Mouse (Mus musculus) megakaryocyte, embryonic 14.5 days (primary cell): ENCODE data around the gene Man1b1.
A peak's percentile ranks its signal among the peaks of the same experiment; 100 is the strongest.

Experiments used
- FLI1 ChIP-seq: IDR thresholded peaks from 2 replicates; pipeline ENCODE4 v1.6.1; 2012; ENCODE audit warnings: low read length, inconsistent platforms, mixed read lengths
- GATA1 ChIP-seq: IDR thresholded peaks from 3 replicates; pipeline ENCODE4 v1.6.1; 2012; ENCODE audit warnings: mixed read lengths, low read length, inconsistent platforms, borderline replicate concordance

- TF ChIP-seq GATA1 (peak; percentile 87), FLI1 (no peak)
Observed at GRCm38 (mm10) chr2:25332286-25333160, at the start of gene Man1b1.
